Mouse (Mus musculus) forelimb bud, embryonic 11.5 days (tissue): ENCODE results near the gene Cdk11b.

Source experiments
- DNase-seq: peaks from one replicate; pipeline ENCODE4 v3.0.0-alpha.2; 2012; ENCODE audit warnings: low read depth, low spot score

Cdk11b gene

GRCm38 (mm10) chr4:155624338-155625291 is at the start of gene Cdk11b:
Gene Cdk11b, plus strand, starts transcription at chr4:155624854.
- peak; percentile 98 for DNase-seq

- no peak for DNase-seq
Measured at GRCm38 (mm10) chr4:155574931-155575330, 49.7 kb upstream of the Cdk11b start.

- no peak for DNase-seq
Measured at GRCm38 (mm10) chr4:155575521-155575920, 49.1 kb upstream of the Cdk11b start.

- DNase-seq: no peak
Measured at GRCm38 (mm10) chr4:155577132-155577531, 47.5 kb upstream of the Cdk11b start.

GRCm38 (mm10) chr4:155577741-155578140 is 46.9 kb upstream of the Cdk11b start:
- no peak for DNase-seq

- DNase-seq: no peak
Measured at GRCm38 (mm10) chr4:155578336-155579125, 46.1 kb upstream of the Cdk11b start.

- no peak for DNase-seq
Measured at GRCm38 (mm10) chr4:155580420-155580819, 44.2 kb upstream of the Cdk11b start.

GRCm38 (mm10) chr4:155582279-155582905 is 42.3 kb upstream of the Cdk11b start:
- no peak for DNase-seq

- DNase-seq: no peak
Measured at GRCm38 (mm10) chr4:155589356-155589755, 35.3 kb upstream of the Cdk11b start.

GRCm38 (mm10) chr4:155591012-155591719 is 33.5 kb upstream of the Cdk11b start:
- DNase-seq: no peak

- no peak for DNase-seq
Measured at GRCm38 (mm10) chr4:155593780-155594179, 30.9 kb upstream of the Cdk11b start.

GRCm38 (mm10) chr4:155595777-155596176 is 28.9 kb upstream of the Cdk11b start:
- no peak for DNase-seq

GRCm38 (mm10) chr4:155596606-155597005 is 28.0 kb upstream of the Cdk11b start:
- no peak for DNase-seq

- DNase-seq: no peak
Measured at GRCm38 (mm10) chr4:155598536-155598935, 26.1 kb upstream of the Cdk11b start.

GRCm38 (mm10) chr4:155599901-155600825 is 24.5 kb upstream of the Cdk11b start:
- DNase-seq: no peak

GRCm38 (mm10) chr4:155601091-155601996 is 23.3 kb upstream of the Cdk11b start, which contains the start of gene Slc35e2:
Gene Slc35e2, plus strand, starts transcription at chr4:155601416.
- peak; percentile 88 for DNase-seq

GRCm38 (mm10) chr4:155601997-155602456 is 22.6 kb upstream of the Cdk11b start:
- peak; percentile 8 for DNase-seq

GRCm38 (mm10) chr4:155602753-155603152 is 21.9 kb upstream of the Cdk11b start:
- DNase-seq: no peak

GRCm38 (mm10) chr4:155603801-155604200 is 20.9 kb upstream of the Cdk11b start:
- no peak for DNase-seq
